Mouse (Mus musculus) lung, adult 2 months (tissue): ENCODE data around the gene Med7. TPM values are rescaled to one million over a fixed set of nuclear protein-coding genes. Genes with fewer than 3 reads are reported as not detected.

ENCODE experiments used
- DNase-seq: peaks from one replicate; pipeline ENCODE4 v3.0.0; 2022
- H3K4me1 ChIP-seq: fragments of 200-500 bp; 2 replicates; pipeline ENCODE4 v1.6.1; 2011; ENCODE audit warnings: low read length; ENCODE audit not compliant: control insufficient read depth, insufficient read depth
- H3K4me3 ChIP-seq: fragments of 200-500 bp; replicated peaks from 2 replicates; pipeline ENCODE3; 2011; ENCODE audit warnings: low read depth, mild to moderate bottlenecking, control low read depth, low read length; ENCODE audit errors: extremely low read depth
- CTCF ChIP-seq: fragments of 200-500 bp; IDR thresholded peaks from 2 replicates; pipeline ENCODE4 v1.5.1; 2011; ENCODE audit warnings: mild to moderate bottlenecking, low read length, control low read depth; ENCODE audit not compliant: insufficient read depth
- POLR2A ChIP-seq: fragments of 200-500 bp; IDR thresholded peaks from 2 replicates; pipeline ENCODE4 v1.6.1; 2011; ENCODE audit warnings: low read depth, mild to moderate bottlenecking, control low read depth, low read length, borderline replicate concordance; ENCODE audit errors: extremely low read depth
- WGBS: fragments of 180-500 bp; shearing (Covaris S2); methylation state at CpG from one replicate; pipeline ENCODE4 v1.1.7; 2018; 5-methylcytosine and 5-hydroxymethylcytosine counted together
- polyA plus RNA-seq: library from polyadenylated mRNA; depleted of rRNA; stranded (reverse); fragments of >200 nt; gene quantifications from 2 replicates; pipeline ENCODE4 v1.2.3, GENCODE M21; 2012

Med7 gene
- polyA plus RNA-seq, 1 experiment = 14.5 TPM

- 76% methylated on average over 4 of the region's 4 CpGs for WGBS
These were observed 39.9 kb upstream of the Med7 start for GRCm38 (mm10) chr11:46396860-46397179.

DNA sequence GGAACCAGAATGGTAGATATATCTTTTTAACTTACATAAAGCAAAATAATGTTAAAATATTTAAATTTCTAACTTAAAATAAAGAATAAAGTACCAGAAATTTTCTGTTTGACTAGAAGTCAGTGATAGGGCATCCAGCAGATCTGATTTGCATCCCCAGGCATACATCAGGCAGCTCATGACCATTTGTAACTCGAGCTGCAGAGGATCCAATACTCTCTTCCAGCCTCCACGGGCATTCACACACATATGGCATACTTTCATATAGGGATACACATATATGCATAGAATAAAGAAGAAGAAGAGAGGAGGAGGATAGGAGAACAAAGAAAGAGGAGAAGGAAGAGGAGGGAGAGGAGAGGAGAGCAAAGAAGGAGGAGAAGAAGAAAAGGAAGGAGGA, 38.8 kb upstream of the Med7 start:
- H3K4me3 ChIP-seq = no peak overlapping the region
- no peak for TF ChIP-seq CTCF
- TF ChIP-seq POLR2A = no peak
- DNase-seq = no peak
- 56% methylated on average over 2 of the region's 2 CpGs for WGBS
- H3K4me1 ChIP-seq = no peaks in the 10 kb centered on the region

More at GRCm38 (mm10) chr11:46396860-46397179, 39.9 kb upstream of the Med7 start:
- Histone ChIP-seq H3K4me1 (no peaks in the 10 kb centered on the region), H3K4me3 (no peak overlapping the region)
- DNase-seq = no peak
- TF ChIP-seq POLR2A (no peak), CTCF (no peak)

GRCm38 (mm10) chr11:46398473-46398872, 38.3 kb upstream of the Med7 start:
- DNase-seq = no peak
- H3K4me1 ChIP-seq = no peaks in the 10 kb centered on the region
- 75% methylated on average over 4 of the region's 4 CpGs for WGBS
- no peak for TF ChIP-seq CTCF
- TF ChIP-seq POLR2A = no peak
- no peak overlapping the region for H3K4me3 ChIP-seq

DNA sequence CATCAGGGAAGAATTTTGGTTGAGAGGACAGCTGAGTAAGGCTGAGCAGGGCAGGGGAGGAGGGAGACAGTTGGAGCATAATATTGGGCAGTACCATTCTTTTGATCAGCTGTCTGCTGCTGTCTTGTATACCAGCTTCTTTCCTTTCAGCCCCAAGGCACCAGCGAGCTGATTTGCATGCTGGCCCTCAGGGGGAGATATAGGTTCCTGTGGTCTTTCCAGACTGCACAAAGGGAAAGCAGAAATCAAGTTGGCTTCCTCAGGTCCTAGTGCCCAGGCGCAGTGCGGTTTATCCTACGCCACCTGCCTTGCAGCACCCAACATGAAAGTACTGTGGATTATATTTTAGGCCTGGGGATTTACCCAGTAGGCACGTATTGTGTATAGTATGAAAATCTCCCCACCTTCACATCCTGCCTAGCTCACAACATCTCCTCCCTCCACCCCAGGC, 37.8 kb upstream of the Med7 start:
- WGBS = 59% methylated on average over 5 of the region's 5 CpGs
- no peak for DNase-seq
- no peak overlapping the region for H3K4me3 ChIP-seq
- no peak for TF ChIP-seq CTCF
- no peaks in the 10 kb centered on the region for H3K4me1 ChIP-seq

- DNase-seq = no peak
- no peaks in the 10 kb centered on the region for H3K4me1 ChIP-seq
- TF ChIP-seq CTCF (no peak), POLR2A (no peak)
- H3K4me3 ChIP-seq = no peak overlapping the region
- 62% methylated on average over 12 of the region's 12 CpGs for WGBS
These were observed 35.2 kb upstream of the Med7 start for GRCm38 (mm10) chr11:46401555-46401954.

DNA sequence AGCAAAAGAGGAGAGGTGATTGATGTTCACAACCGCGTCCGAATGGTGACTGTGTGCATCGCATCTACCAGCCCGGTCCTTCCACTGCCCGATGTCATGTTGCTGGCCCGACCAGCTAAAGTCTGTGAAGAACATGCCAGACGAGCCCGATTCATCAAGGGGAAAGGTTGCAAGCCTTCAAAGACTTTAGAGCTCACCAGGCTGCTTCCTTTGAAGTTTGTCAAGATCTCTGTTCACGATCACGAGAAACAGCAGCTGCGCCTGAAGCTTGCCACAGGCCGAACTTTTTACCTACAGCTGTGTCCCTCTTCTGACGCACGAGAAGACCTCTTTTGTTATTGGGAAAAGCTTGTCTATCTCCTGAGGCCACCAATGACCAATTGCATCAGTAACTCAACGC, 31.7 kb upstream of the Med7 start:
- no peak overlapping the region for H3K4me3 ChIP-seq
- DNase-seq = no peak
- no peak for TF ChIP-seq CTCF
- no peak for TF ChIP-seq POLR2A
- WGBS = 82% methylated on average over 16 of the region's 16 CpGs
- no peaks in the 10 kb centered on the region for H3K4me1 ChIP-seq

- Histone ChIP-seq H3K4me3 (no peak overlapping the region), H3K4me1 (no peaks in the 10 kb centered on the region)
- TF ChIP-seq CTCF (no peak), POLR2A (no peak)
- WGBS = 44% methylated on average over 10 of the region's 10 CpGs
- DNase-seq = no peak
These were observed 30.0 kb upstream of the Med7 start for GRCm38 (mm10) chr11:46406721-46407120.

- TF ChIP-seq POLR2A = no peak
- no peak for TF ChIP-seq CTCF
- 45% methylated on average over 2 of the region's 2 CpGs for WGBS
- Histone ChIP-seq H3K4me3 (no peak overlapping the region), H3K4me1 (no peaks in the 10 kb centered on the region)
- DNase-seq = no peak
These were observed 26.6 kb upstream of the Med7 start for GRCm38 (mm10) chr11:46410018-46410563.

DNA sequence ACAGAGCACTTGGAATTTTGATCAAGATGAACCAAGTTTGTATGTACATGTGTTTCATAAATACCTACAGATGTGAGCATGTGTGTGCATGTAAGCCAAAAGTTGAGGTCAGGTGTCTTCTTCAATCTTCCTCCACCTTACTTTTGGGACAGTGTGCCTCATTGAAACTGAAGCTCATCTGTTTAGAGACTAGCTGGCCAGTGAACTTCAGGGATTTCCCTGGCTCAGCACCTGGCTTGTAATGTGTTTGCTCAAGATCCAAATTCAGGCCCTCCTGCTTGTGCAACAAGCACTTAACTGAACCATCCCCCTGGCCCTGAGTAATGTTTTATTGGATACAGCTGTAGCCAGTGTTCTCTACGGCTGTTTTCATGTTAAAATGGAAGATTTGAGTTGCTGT, 18.3 kb upstream of the Med7 start:
- no peak for DNase-seq
- H3K4me3 ChIP-seq = no peak overlapping the region
- WGBS = 43% methylated on average over 1 of the region's 1 CpGs
- TF ChIP-seq CTCF (no peak), POLR2A (no peak)
- no peaks in the 10 kb centered on the region for H3K4me1 ChIP-seq

DNA sequence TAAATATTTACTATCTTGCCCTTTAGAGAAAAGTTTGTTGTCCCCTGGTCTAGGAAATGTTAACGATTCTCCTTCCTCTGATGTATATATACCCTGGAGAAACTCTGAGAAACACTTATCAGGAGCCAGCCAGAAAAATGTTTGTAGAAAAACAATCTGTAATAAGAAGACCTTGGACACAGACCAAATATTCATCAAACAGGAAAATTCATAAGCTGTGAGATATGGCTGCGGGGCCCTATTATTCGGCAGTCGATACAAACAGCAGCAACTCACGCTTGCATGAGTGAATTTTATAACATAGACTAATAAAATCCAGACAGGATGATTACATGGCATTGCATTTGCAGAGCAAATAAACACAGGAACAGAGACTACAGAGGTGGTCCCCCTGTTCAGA, 17.9 kb upstream of the Med7 start:
- 50% methylated on average over 5 of the region's 5 CpGs for WGBS
- no peaks in the 10 kb centered on the region for H3K4me1 ChIP-seq
- no peak for TF ChIP-seq CTCF
- no peak for TF ChIP-seq POLR2A
- no peak overlapping the region for H3K4me3 ChIP-seq
- DNase-seq = no peak
